Mouse (Mus musculus) stomach, embryonic 15.5 days (tissue): ENCODE measurements around the gene Shisal2b. TPM values are rescaled to one million over a fixed set of nuclear protein-coding genes. Genes with fewer than 3 reads are reported as not detected.
A peak's percentile ranks its signal among the peaks of the same experiment; 100 is the strongest.
"Not testable (repeated sequence)": the region's sequence is repeated elsewhere in the genome, so short reads cannot be mapped to it uniquely, and the experiment has no call there.

Experiments
- ATAC-seq: fragments of 200-750 bp; cut with Nextera tagmentation; 2 replicates; pipeline ENCODE4 v1.8.0; 2017; ENCODE audit warnings: low read depth, moderate number of reproducible peaks, moderate TSS enrichment; ENCODE audit not compliant: insufficient read depth, low FRiP score
- H3K27ac ChIP-seq: fragments of 300-500 bp; sonication (generic); 2 replicates; pipeline ENCODE4 v1.5.1; 2015; ENCODE audit warnings: mild to moderate bottlenecking, inconsistent platforms
- H3K27me3 ChIP-seq: fragments of 300-500 bp; sonication (generic); replicated peaks from 2 replicates; pipeline ENCODE4 v1.6.1; 2015; ENCODE audit warnings: inconsistent platforms
- H3K36me3 ChIP-seq: fragments of 300-500 bp; sonication (generic); 2 replicates; pipeline ENCODE4 v1.6.1; 2015; ENCODE audit warnings: inconsistent platforms
- H3K4me1 ChIP-seq: fragments of 300-500 bp; sonication (generic); 2 replicates; pipeline ENCODE4 v1.6.1; 2015; ENCODE audit warnings: inconsistent platforms
- H3K4me2 ChIP-seq: fragments of 300-500 bp; sonication (generic); 2 replicates; pipeline ENCODE4 v1.6.1; 2015; ENCODE audit warnings: mild to moderate bottlenecking, inconsistent platforms
- H3K4me3 ChIP-seq: fragments of 300-500 bp; sonication (generic); replicated peaks from 2 replicates; pipeline ENCODE4 v1.5.1; 2015; ENCODE audit warnings: inconsistent platforms
- H3K9ac ChIP-seq: fragments of 300-500 bp; sonication (generic); 2 replicates; pipeline ENCODE4 v1.6.1; 2015; ENCODE audit warnings: inconsistent platforms
- H3K9me3 ChIP-seq: fragments of 300-500 bp; sonication (generic); 2 replicates; pipeline ENCODE4 v1.6.1; 2016; ENCODE audit warnings: inconsistent platforms
- WGBS: fragments of 180-500 bp; shearing (Covaris S2); methylation state at CpG from one replicate; pipeline ENCODE4 v1.1.7; 2015; 5-methylcytosine and 5-hydroxymethylcytosine counted together
- polyA plus RNA-seq: library from polyadenylated mRNA; unstranded; fragments of >200 nt; fragmentation: Nextera tagmentation; extraction: Ambion mirVana; gene quantifications from 2 replicates; pipeline ENCODE4 v1.2.1, GENCODE M21; 2015

Gene Shisal2b
- 0.49 and 1.2 TPM in 2 replicates for polyA plus RNA-seq

DNA sequence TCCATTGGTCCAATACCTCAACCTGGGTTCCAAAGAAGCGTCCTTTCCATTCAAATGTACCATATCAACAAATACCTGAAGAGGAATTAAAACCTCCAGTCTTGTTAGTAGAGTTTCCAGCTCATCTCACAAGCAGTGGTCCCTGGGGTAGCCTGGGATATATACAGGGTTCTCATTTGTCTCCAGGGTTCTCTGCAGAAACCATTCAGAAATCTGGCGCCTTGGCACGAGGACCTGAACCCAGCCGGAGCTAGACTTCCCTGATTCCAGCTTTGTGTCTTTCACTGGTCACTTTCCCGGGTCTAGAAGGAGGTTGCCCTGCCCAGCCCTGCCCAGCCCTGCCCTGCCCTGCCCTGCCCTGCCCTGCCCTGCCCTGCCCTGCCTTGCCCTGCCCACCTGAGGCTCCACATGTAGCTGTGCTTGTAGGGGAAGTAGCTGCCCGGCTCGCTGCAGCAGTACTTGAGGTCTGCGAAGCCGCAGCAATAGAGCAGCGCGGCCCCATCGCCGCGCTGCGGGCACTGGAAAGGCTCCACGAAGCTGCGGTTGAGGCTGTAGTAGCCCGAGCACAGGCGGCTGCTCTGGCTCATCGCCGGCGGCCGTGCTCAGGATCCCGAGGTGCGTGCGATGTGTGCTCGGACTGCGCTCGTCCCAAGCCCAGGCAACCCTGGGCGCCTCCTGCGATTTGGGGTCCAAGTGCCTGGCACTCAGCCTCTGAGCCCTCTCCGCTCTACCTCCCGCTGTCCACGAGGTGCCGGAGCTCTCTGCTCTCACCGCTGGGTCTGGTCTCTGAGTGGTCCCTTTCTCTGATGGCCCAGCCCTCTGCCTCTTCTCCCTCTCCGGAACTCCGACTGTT lies at the start of gene Shisal2b:
TSS of gene Shisal2b (minus strand) at position 767 of the 853 bp plus-strand sequence.
- no peaks in the 10 kb centered on the region for H3K27me3 ChIP-seq
- 5% methylated on average over 38 of the region's 38 CpGs for WGBS
- peak within 1 kb of the TSS; percentile 51 for H3K4me3 ChIP-seq
- H3K9me3 ChIP-seq = no peaks in the 10 kb centered on the region
- peak; percentile 66 for ATAC-seq
- peak within 1 kb of the TSS; percentile 97 for H3K4me2 ChIP-seq
- H3K4me1 ChIP-seq = 0 out of 2 replicates have a peak, but pooled peaks cover 2% of the 10 kb centered on the region
- H3K9ac ChIP-seq = peak within 1 kb of the TSS; percentile 48
- no peaks in the 10 kb centered on the region for H3K36me3 ChIP-seq
- H3K27ac ChIP-seq = no peak within 1 kb of the TSS

DNA sequence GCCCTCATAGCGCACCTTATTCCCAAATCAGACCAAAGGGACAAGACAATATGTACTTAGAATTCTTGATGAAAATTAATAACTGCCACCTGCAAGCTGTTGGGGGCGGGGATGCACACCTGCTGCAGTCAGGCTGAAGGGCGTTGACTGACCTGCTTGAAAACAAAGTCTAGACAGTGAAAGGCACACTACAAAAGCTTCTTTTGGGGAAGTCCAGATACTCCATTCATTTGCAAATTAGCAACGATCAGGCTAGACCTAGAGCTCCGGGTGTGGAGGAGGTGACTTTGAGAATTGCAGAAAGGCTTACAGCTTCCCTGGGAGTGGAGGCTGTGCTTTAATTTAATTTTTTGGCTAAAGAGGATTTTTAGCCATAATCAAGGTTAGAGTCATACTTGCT lies 47.9 kb upstream of the Shisal2b start:
- not testable (repeated sequence) for H3K4me3 ChIP-seq

DNA sequence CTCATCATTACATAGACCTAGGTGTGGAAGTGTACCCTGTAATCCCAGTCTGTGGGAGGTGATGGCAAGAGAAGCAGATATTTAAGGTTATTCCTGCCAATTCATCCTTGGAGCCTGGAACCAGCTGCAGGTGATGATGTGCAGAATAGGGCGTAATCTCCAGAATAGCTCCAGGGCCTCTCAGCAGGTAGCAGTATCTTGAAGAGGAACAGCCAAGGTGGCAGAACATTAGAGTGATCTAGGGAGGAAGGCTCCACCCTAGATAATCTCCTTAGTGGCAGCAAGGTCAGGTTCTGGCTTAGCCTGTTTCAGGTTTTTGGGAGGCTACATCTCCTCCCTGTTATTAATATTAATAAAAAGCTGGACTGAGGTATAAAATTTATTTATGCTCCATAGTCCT lies 47.3 kb upstream of the Shisal2b start:
- WGBS = 96% methylated on average over 1 of the region's 1 CpGs
- H3K9ac ChIP-seq, H3K27ac ChIP-seq, H3K4me1 ChIP-seq, H3K9me3 ChIP-seq, H3K4me2 ChIP-seq, H3K36me3 ChIP-seq, H3K4me3 ChIP-seq, ATAC-seq, H3K27me3 ChIP-seq: not testable (repeated sequence)

More for the DNA sequence above, 47.9 kb upstream of the Shisal2b start:
- not testable (repeated sequence) for H3K36me3 ChIP-seq, ATAC-seq, H3K4me1 ChIP-seq, H3K9me3 ChIP-seq, H3K4me2 ChIP-seq, H3K27me3 ChIP-seq, H3K9ac ChIP-seq, H3K27ac ChIP-seq
- WGBS = 81% methylated on average over 5 of the region's 5 CpGs

DNA sequence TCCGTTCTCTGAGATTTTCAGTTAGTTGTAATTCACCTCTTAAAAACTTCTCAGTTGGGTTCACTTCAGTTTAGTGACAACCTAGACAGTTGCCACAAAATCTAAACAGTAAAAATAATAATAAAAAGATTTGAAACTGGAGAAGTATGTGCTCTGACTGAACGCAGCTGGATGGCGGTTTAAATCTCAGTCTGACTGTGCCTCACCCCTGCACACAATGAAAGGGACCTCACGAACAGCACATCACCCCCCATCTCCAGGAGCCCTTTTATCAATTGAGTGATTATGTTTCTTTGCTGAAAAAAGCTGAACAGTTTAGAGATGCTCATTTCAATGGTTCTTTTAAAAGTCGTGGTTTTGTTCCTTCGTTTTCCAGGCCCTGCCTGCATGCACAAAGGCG lies 45.0 kb upstream of the Shisal2b start:
- Histone ChIP-seq H3K4me1 (no peaks in the 10 kb centered on the region), H3K4me3 (no peak overlapping the region), H3K4me2 (no peak overlapping the region), H3K27me3 (no peaks in the 10 kb centered on the region), H3K9me3 (no peaks in the 10 kb centered on the region), H3K9ac (no peak overlapping the region), H3K27ac (no peak overlapping the region), H3K36me3 (no peaks in the 10 kb centered on the region)
- no peak for ATAC-seq
- 55% methylated on average over 7 of the region's 7 CpGs for WGBS

DNA sequence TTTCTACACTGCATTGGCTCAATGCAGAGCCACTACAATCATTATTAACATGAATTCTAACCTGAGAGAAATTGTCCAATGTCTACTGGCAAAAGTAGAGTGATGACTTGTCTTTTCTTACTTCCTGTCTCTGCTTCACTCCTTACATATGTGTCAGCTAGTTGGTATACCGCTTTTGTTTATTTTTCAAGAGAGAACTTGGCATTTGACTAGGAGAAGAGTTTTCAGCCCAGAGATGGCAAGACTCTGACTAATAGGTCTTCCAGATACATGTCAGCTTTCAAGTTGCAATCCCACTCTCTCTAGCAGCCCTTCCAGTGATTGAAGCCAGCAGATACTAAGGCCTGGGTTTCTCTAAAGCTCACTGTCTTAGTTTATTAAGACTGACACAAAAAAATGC lies 31.1 kb upstream of the Shisal2b start:
- ATAC-seq = no peak
- WGBS = 71% methylated on average over 1 of the region's 1 CpGs
- no peak overlapping the region for H3K27ac ChIP-seq

DNA sequence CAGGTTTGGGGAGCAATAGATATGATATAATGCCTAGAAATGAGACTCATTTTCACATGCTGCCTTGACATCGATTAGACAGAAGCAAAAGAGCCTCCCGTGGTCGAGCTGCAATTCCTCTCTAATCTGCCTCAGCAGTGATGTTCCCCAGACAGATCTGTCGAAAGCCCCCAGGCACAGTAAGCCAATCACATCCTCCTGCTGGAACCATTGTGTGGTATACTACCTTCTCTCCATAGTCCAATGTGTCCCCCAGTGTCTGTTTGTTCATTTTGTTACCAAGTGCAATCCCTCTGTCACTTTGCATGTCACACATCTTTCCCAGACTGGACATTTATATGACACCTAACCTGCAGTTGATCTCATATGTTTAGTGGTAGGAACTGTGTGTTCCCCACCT lies 28.6 kb upstream of the Shisal2b start:
- H3K27ac ChIP-seq = no peak overlapping the region
- H3K9me3 ChIP-seq = no peaks in the 10 kb centered on the region
- H3K4me1 ChIP-seq = no peaks in the 10 kb centered on the region
- 69% methylated on average over 4 of the region's 4 CpGs for WGBS
- H3K4me2 ChIP-seq = no peak overlapping the region
- H3K36me3 ChIP-seq = no peaks in the 10 kb centered on the region
- H3K9ac ChIP-seq = no peak overlapping the region
- H3K27me3 ChIP-seq = no peaks in the 10 kb centered on the region
- H3K4me3 ChIP-seq = no peak overlapping the region
- ATAC-seq = no peak

More for the DNA sequence above, 31.1 kb upstream of the Shisal2b start:
- Histone ChIP-seq H3K9ac (no peak overlapping the region), H3K4me2 (no peak overlapping the region), H3K4me3 (no peak overlapping the region), H3K4me1 (no peaks in the 10 kb centered on the region), H3K36me3 (no peaks in the 10 kb centered on the region), H3K27me3 (no peaks in the 10 kb centered on the region), H3K9me3 (no peaks in the 10 kb centered on the region)

DNA sequence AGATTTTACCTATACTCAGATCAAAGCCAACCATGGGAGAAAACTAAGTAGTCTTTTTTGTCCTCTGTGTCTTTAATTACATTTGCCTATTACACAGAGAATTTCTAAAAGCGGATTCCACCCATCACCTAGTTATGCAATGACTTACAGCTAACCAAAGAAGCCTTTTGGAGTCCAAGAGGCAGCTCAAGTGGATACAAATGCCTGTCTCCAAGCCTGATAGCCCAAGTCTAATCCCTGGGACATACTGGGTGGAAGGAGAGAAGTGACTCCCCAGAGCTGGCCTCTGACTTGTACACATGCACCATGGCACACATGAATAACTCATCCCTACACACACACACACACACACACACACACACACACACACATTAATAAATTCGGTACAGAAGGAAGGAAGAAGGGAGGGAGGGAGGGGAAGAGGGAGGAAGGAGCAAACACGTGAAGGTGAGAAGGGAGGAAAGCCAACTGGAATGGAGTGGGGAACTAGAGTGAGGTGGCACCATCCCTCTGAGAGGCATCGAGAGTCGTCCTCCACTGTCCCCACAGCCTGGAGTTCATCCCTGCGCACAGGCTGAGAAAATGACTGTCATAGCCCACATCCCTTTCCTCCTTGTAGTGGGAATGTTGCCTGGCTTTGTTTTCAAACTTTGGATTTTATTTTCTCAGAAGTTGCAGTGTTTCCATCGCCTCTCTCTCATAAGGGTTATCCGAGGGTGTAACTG lies 22.8 kb upstream of the Shisal2b start:
- no peak for ATAC-seq
- no peak overlapping the region for H3K4me2 ChIP-seq
- H3K4me1 ChIP-seq = no peaks in the 10 kb centered on the region
- no peaks in the 10 kb centered on the region for H3K9me3 ChIP-seq
- no peaks in the 10 kb centered on the region for H3K27me3 ChIP-seq
- H3K36me3 ChIP-seq = no peaks in the 10 kb centered on the region
- whole genome bisulfite sequencing = 70% methylated on average over 8 of the region's 8 CpGs
- no peak overlapping the region for H3K27ac ChIP-seq
- no peak overlapping the region for H3K9ac ChIP-seq
- no peak overlapping the region for H3K4me3 ChIP-seq

DNA sequence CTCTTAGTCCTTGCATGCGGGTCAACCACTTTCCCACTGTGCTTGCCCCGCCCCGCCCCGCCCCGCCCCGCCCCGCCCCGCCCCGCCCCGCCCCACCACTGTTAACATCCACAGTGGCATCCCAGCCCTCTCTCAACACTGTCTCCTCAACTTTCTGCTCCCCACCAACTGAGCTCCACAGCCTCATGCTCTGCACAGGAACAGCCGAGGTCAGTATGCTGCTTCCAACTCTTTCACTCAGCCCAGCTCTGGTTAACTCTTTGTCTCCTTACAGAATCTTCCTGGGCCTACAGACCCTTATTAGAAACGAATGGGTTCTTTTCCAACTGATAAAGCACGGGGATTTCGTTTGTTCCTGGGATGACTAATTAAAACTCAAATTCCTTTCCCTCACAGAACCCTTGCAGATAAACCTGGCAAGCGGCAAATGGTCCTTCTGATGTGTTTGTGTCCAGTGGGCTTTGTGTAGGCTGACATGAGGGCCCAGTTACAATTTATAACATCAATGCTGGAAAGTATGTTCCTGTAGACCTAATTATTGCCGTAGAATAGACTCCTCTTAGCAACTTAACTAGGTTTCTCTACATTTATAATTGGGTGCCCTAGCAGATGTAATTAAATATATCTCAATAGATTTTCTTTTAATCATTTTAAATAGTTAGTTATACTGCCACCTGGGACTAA lies 20.0 kb upstream of the Shisal2b start:
- H3K27ac ChIP-seq = no peak overlapping the region
- H3K9ac ChIP-seq = no peak overlapping the region
- no peaks in the 10 kb centered on the region for H3K27me3 ChIP-seq
- WGBS = 19% methylated on average over 16 of the region's 16 CpGs
- no peaks in the 10 kb centered on the region for H3K9me3 ChIP-seq
- H3K4me1 ChIP-seq = no peaks in the 10 kb centered on the region
- no peaks in the 10 kb centered on the region for H3K36me3 ChIP-seq
- no peak for ATAC-seq
- H3K4me3 ChIP-seq = no peak overlapping the region
- no peak overlapping the region for H3K4me2 ChIP-seq

DNA sequence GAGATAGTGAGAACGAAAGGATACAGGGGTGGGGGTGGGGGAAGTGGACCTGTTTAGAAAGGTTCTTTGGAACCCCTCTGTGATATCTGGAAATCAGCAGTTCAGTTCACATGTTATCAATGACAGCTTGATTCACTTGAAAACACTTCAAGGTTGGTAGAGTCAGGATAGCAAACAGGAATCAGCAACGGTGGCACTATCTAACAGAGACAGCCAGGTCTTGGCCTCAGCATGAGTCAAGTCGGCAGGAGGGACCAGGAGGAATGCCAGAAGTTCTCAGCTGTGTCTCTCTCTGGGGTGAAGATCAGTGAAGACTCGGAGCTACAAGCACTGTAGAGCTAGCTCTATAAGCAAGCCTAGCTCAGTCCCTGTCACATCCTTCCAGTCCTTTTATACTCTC lies 14.8 kb upstream of the Shisal2b start:
- Histone ChIP-seq H3K4me1 (no peaks in the 10 kb centered on the region), H3K36me3 (no peaks in the 10 kb centered on the region), H3K4me3 (no peak overlapping the region), H3K9me3 (no peaks in the 10 kb centered on the region), H3K4me2 (no peak overlapping the region), H3K27me3 (no peaks in the 10 kb centered on the region), H3K27ac (no peak overlapping the region), H3K9ac (no peak overlapping the region)
- ATAC-seq = no peak
- 65% methylated on average over 4 of the region's 4 CpGs for WGBS

DNA sequence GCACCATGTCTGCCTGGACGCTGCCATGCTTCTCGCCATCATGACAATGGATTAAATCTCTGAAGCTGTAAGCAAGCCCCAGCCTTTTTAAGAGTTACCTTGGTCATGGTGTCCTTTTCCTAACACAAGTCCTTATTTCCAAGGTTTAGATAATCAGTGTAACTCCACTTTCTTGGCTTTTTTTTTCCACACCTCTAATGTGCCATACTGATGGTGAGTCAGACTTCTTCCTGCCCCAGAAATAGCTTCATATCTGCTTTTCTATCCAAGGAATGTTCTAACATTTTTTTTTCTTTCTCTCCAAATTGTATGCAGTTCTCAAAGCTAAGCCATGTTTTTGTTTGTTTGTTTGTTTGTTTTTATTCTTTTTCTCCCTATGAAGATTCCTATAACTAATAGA lies 6.2 kb upstream of the Shisal2b start:
- no peak for ATAC-seq
- H3K9ac ChIP-seq = no peak overlapping the region
- no peaks in the 10 kb centered on the region for H3K4me1 ChIP-seq
- H3K27me3 ChIP-seq = no peaks in the 10 kb centered on the region
- no peaks in the 10 kb centered on the region for H3K36me3 ChIP-seq
- 94% methylated on average over 2 of the region's 2 CpGs for whole genome bisulfite sequencing
- H3K4me2 ChIP-seq = no peak overlapping the region
- H3K4me3 ChIP-seq = no peak overlapping the region
- no peaks in the 10 kb centered on the region for H3K9me3 ChIP-seq
- no peak overlapping the region for H3K27ac ChIP-seq

DNA sequence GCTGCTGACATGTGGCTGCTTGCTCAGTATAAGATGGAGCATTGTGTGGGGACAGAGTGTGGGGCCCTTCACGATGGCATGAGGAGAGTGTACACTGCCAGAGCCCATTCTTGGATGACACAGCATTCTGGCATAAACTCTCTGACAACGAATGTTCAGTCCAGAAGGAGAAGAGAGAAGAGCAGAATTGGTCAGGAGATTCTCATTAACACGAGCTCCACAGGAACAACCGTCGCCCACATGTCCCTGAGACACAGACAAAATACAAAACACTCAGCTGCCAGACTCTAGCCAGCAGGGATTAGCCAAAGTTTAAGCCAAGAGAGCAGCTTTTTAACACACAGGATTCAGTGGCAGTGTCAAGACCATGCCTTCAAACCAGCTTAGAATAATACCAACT lies 3.0 kb upstream of the Shisal2b start:
- H3K27ac ChIP-seq = no peak overlapping the region
- WGBS = 72% methylated on average over 5 of the region's 5 CpGs
- H3K36me3 ChIP-seq = no peaks in the 10 kb centered on the region
- no peaks in the 10 kb centered on the region for H3K27me3 ChIP-seq
- no peak overlapping the region for H3K4me3 ChIP-seq
- H3K9ac ChIP-seq = no peak overlapping the region
- no peak for ATAC-seq
- no peak overlapping the region for H3K4me2 ChIP-seq
- H3K4me1 ChIP-seq = 0 out of 2 replicates have a peak, but pooled peaks cover 2% of the 10 kb centered on the region
- H3K9me3 ChIP-seq = no peaks in the 10 kb centered on the region

DNA sequence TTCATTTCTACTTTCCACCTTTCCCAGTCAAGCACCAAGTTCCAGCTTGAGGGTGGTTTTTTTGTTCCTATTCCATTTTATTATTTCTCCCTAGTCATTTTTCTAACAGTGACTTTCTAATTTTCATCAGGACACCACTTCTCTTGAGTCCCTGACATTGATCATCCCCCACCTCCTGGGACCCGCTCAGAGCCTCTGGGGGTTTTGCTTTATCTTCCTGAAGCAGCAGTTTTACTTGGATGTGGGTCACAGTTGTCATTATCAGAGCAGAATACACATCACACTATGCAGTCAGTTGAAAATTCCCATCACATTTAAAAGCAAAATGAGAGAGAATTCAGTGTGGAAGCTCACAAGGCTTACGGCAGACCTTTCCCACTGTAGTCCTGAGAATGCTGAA lies 10.0 kb downstream of the Shisal2b start:
- H3K27ac ChIP-seq = no peak overlapping the region
- no peak for ATAC-seq
- no peaks in the 10 kb centered on the region for H3K27me3 ChIP-seq
- H3K36me3 ChIP-seq = no peaks in the 10 kb centered on the region
- 82% methylated on average over 2 of the region's 2 CpGs for WGBS
- no peaks in the 10 kb centered on the region for H3K9me3 ChIP-seq
- H3K4me3 ChIP-seq = no peak overlapping the region
- H3K4me1 ChIP-seq = no peaks in the 10 kb centered on the region
- no peak overlapping the region for H3K4me2 ChIP-seq
- no peak overlapping the region for H3K9ac ChIP-seq
